Mouse (Mus musculus) limb, embryonic 11.5 days (tissue): ENCODE measurements at regions not wholly inside any gene's neighbourhood (a gene's known extent, or its start where the extent isn't known, plus 50 kb on each side); places are given as distances from the start of the nearest gene placed in this dataset.
"Not testable (repeated sequence)": the region's sequence is repeated elsewhere in the genome, so short reads cannot be mapped to it uniquely, and the experiment has no call there.

Source experiments
- ATAC-seq: fragments of 200-750 bp; cut with Nextera tagmentation; 2 replicates; pipeline ENCODE4 v1.8.0; 2017; ENCODE audit warnings: low read depth; ENCODE audit not compliant: insufficient number of reproducible peaks, low FRiP score, low TSS enrichment
- DNase-seq: peaks from one replicate; pipeline ENCODE4 v3.0.0-alpha.2; 2015; ENCODE audit warnings: low spot score
- H3K27ac ChIP-seq: fragments of 300-500 bp; sonication (generic); replicated peaks from 2 replicates; pipeline ENCODE4 v1.5.1; 2014; ENCODE audit warnings: low read depth, mild to moderate bottlenecking, low read length
- H3K27me3 ChIP-seq: fragments of 300-500 bp; sonication (generic); 2 replicates; pipeline ENCODE4 v1.6.1; 2014; ENCODE audit warnings: mild to moderate bottlenecking, low read length, mixed read lengths; ENCODE audit not compliant: control insufficient read depth, insufficient read depth
- H3K36me3 ChIP-seq: fragments of 300-500 bp; sonication (generic); 2 replicates; pipeline ENCODE4 v1.6.1; 2014; ENCODE audit warnings: mild to moderate bottlenecking, low read length, moderate library complexity, mixed read lengths; ENCODE audit not compliant: control insufficient read depth, insufficient read depth
- H3K4me1 ChIP-seq: fragments of 300-500 bp; sonication (generic); 2 replicates; pipeline ENCODE4 v1.6.1; 2014; ENCODE audit warnings: low read length, mixed read lengths; ENCODE audit not compliant: control insufficient read depth, insufficient read depth
- H3K4me2 ChIP-seq: fragments of 300-500 bp; sonication (generic); 2 replicates; pipeline ENCODE4 v1.6.1; 2014; ENCODE audit warnings: low read depth, mild to moderate bottlenecking, moderate library complexity; ENCODE audit not compliant: severe bottlenecking
- H3K4me3 ChIP-seq: fragments of 300-500 bp; sonication (generic); 2 replicates; pipeline ENCODE4 v1.5.1; 2014; ENCODE audit warnings: low read depth, low read length
- H3K9ac ChIP-seq: fragments of 300-500 bp; sonication (generic); 2 replicates; pipeline ENCODE4 v1.6.1; 2014; ENCODE audit warnings: mild to moderate bottlenecking, low read length
- H3K9me3 ChIP-seq: fragments of 300-500 bp; sonication (generic); 2 replicates; pipeline ENCODE4 v1.6.1; 2016; ENCODE audit warnings: low read length; ENCODE audit not compliant: control insufficient read depth
- WGBS: fragments of 180-500 bp; shearing (Covaris S2); extraction: QIAGEN DNeasy Blood & Tissue Kit; methylation state at CpG from one replicate; pipeline ENCODE4 v1.1.7; 2014; 5-methylcytosine and 5-hydroxymethylcytosine counted together

- DNase-seq = no peak
- Histone ChIP-seq H3K4me2 (no peak overlapping the region), H3K9ac (no peak overlapping the region), H3K27ac (no peak overlapping the region), H3K4me1 (no peaks in the 10 kb centered on the region), H3K27me3 (no peaks in the 10 kb centered on the region), H3K36me3 (no peaks in the 10 kb centered on the region), H3K4me3 (no peak overlapping the region), H3K9me3 (no peaks in the 10 kb centered on the region)
- ATAC-seq = no peak
- WGBS = 80% methylated on average over 2 of the region's 2 CpGs
Measured at GRCm38 (mm10) chr14:14515363-14515762, 114.3 kb downstream of the Olfr721-ps1 start.

- Histone ChIP-seq H3K4me2 (no peak overlapping the region), H3K9me3 (no peaks in the 10 kb centered on the region), H3K27ac (no peak overlapping the region), H3K36me3 (no peaks in the 10 kb centered on the region), H3K27me3 (no peaks in the 10 kb centered on the region), H3K4me1 (no peaks in the 10 kb centered on the region), H3K9ac (no peak overlapping the region), H3K4me3 (no peak overlapping the region)
- DNase-seq = no peak
- 89% methylated on average over 5 of the region's 5 CpGs for WGBS
- ATAC-seq = no peak
Measured at GRCm38 (mm10) chr14:14515918-14516317, 114.8 kb downstream of the Olfr721-ps1 start.

- Histone ChIP-seq H3K27ac (no peak overlapping the region), H3K4me1 (no peaks in the 10 kb centered on the region), H3K27me3 (no peaks in the 10 kb centered on the region), H3K36me3 (no peaks in the 10 kb centered on the region), H3K9ac (no peak overlapping the region), H3K9me3 (no peaks in the 10 kb centered on the region), H3K4me3 (no peak overlapping the region), H3K4me2 (no peak overlapping the region)
- 54% methylated on average over 1 of the region's 1 CpGs for WGBS
- DNase-seq = no peak
- ATAC-seq = no peak
Measured at GRCm38 (mm10) chr14:14518027-14518426, 116.9 kb downstream of the Olfr721-ps1 start.

GRCm38 (mm10) chr14:14518841-14519240 is 117.7 kb downstream of the Olfr721-ps1 start:
- no peak for ATAC-seq
- no peaks in the 10 kb centered on the region for H3K27me3 ChIP-seq
- DNase-seq = no peak
- no peaks in the 10 kb centered on the region for H3K4me1 ChIP-seq
- no peak overlapping the region for H3K4me3 ChIP-seq
- H3K36me3 ChIP-seq = no peaks in the 10 kb centered on the region
- H3K9me3 ChIP-seq = no peaks in the 10 kb centered on the region
- 89% methylated on average over 2 of the region's 2 CpGs for WGBS
- no peak overlapping the region for H3K27ac ChIP-seq
- H3K4me2 ChIP-seq = no peak overlapping the region
- no peak overlapping the region for H3K9ac ChIP-seq

- Histone ChIP-seq H3K4me3 (no peak overlapping the region), H3K27me3 (no peaks in the 10 kb centered on the region), H3K36me3 (no peaks in the 10 kb centered on the region), H3K9ac (no peak overlapping the region), H3K4me1 (no peaks in the 10 kb centered on the region), H3K27ac (no peak overlapping the region), H3K4me2 (no peak overlapping the region), H3K9me3 (no peaks in the 10 kb centered on the region)
- ATAC-seq (no peak), DNase-seq (no peak)
Measured at GRCm38 (mm10) chr14:14520195-14520594, 119.1 kb downstream of the Olfr721-ps1 start.

- not testable (repeated sequence) for H3K4me2 ChIP-seq, ATAC-seq, H3K9me3 ChIP-seq, DNase-seq, H3K4me1 ChIP-seq, H3K27ac ChIP-seq, H3K27me3 ChIP-seq, H3K4me3 ChIP-seq, H3K36me3 ChIP-seq, H3K9ac ChIP-seq
- 33% methylated on average over 6 of the region's 6 CpGs for WGBS
Measured at GRCm38 (mm10) chr14:14521331-14521730, 120.2 kb downstream of the Olfr721-ps1 start.

GRCm38 (mm10) chr14:14525225-14525624 is 124.1 kb downstream of the Olfr721-ps1 start:
- no peak overlapping the region for H3K9ac ChIP-seq

GRCm38 (mm10) chr14:14528437-14528836 is 127.3 kb downstream of the Olfr721-ps1 start:
- 90% methylated on average over 1 of the region's 1 CpGs for WGBS
- no peak overlapping the region for H3K4me3 ChIP-seq
- ATAC-seq (no peak), DNase-seq (no peak)
- H3K27me3 ChIP-seq = no peaks in the 10 kb centered on the region
- H3K9ac ChIP-seq = no peak overlapping the region
- no peak overlapping the region for H3K4me2 ChIP-seq
- no peaks in the 10 kb centered on the region for H3K9me3 ChIP-seq
- no peak overlapping the region for H3K27ac ChIP-seq
- no peaks in the 10 kb centered on the region for H3K4me1 ChIP-seq
- no peaks in the 10 kb centered on the region for H3K36me3 ChIP-seq

More at GRCm38 (mm10) chr14:14525225-14525624, 124.1 kb downstream of the Olfr721-ps1 start:
- H3K27me3 ChIP-seq = no peaks in the 10 kb centered on the region
- no peaks in the 10 kb centered on the region for H3K36me3 ChIP-seq
- ATAC-seq = no peak
- no peaks in the 10 kb centered on the region for H3K4me1 ChIP-seq
- 91% methylated on average over 4 of the region's 4 CpGs for WGBS
- H3K27ac ChIP-seq = no peak overlapping the region
- no peaks in the 10 kb centered on the region for H3K9me3 ChIP-seq
- H3K4me2 ChIP-seq = no peak overlapping the region
- H3K4me3 ChIP-seq = no peak overlapping the region
- DNase-seq = no peak

- Histone ChIP-seq H3K9ac (no peak overlapping the region), H3K4me1 (no peaks in the 10 kb centered on the region), H3K27ac (no peak overlapping the region), H3K4me3 (no peak overlapping the region), H3K9me3 (no peaks in the 10 kb centered on the region), H3K36me3 (no peaks in the 10 kb centered on the region), H3K4me2 (no peak overlapping the region), H3K27me3 (no peaks in the 10 kb centered on the region)
- ATAC-seq = no peak
- no peak for DNase-seq
Measured at GRCm38 (mm10) chr14:14541206-14541605, 140.1 kb downstream of the Olfr721-ps1 start.
